Mouse (Mus musculus) midbrain, embryonic 15.5 days (tissue): Measurements from ENCODE around the gene Stx6. TPM values are rescaled to one million over a fixed set of nuclear protein-coding genes. Genes with fewer than 3 reads are reported as not detected.

Source experiments
- ATAC-seq: fragments of 200-750 bp; cut with Nextera tagmentation; replicated peaks from 2 replicates; pipeline ENCODE4 v1.8.0; 2017; ENCODE audit warnings: moderate TSS enrichment
- H3K27ac ChIP-seq: fragments of 300-500 bp; sonication (generic); 2 replicates; pipeline ENCODE4 v1.5.1; 2015; ENCODE audit warnings: mild to moderate bottlenecking, inconsistent platforms
- H3K27me3 ChIP-seq: fragments of 300-500 bp; sonication (generic); replicated peaks from 2 replicates; pipeline ENCODE4 v1.6.1; 2015; ENCODE audit warnings: inconsistent platforms
- H3K36me3 ChIP-seq: fragments of 300-500 bp; sonication (generic); replicated peaks from 2 replicates; pipeline ENCODE4 v1.6.1; 2015; ENCODE audit warnings: inconsistent platforms
- H3K4me1 ChIP-seq: fragments of 300-500 bp; sonication (generic); 2 replicates; pipeline ENCODE4 v1.6.1; 2015; ENCODE audit warnings: inconsistent platforms
- H3K4me2 ChIP-seq: fragments of 300-500 bp; sonication (generic); 2 replicates; pipeline ENCODE4 v1.6.1; 2015; ENCODE audit warnings: inconsistent platforms, mild to moderate bottlenecking, moderate library complexity
- H3K4me3 ChIP-seq: fragments of 300-500 bp; sonication (generic); 2 replicates; pipeline ENCODE4 v1.5.1; 2015; ENCODE audit warnings: mild to moderate bottlenecking, inconsistent platforms
- H3K9ac ChIP-seq: fragments of 300-500 bp; sonication (generic); 2 replicates; pipeline ENCODE4 v1.6.1; 2015; ENCODE audit warnings: mild to moderate bottlenecking, inconsistent platforms
- H3K9me3 ChIP-seq: fragments of 300-500 bp; sonication (generic); 2 replicates; pipeline ENCODE4 v1.6.1; 2016; ENCODE audit warnings: inconsistent platforms
- WGBS: fragments of 180-500 bp; shearing (Covaris S2); methylation state at CpG from one replicate; pipeline ENCODE4 v1.1.7; 2015; ENCODE audit warnings: mixed read lengths; 5-methylcytosine and 5-hydroxymethylcytosine counted together
- polyA plus RNA-seq: library from polyadenylated mRNA; unstranded; fragments of >200 nt; fragmentation: Nextera tagmentation; extraction: Ambion mirVana; gene quantifications from 2 replicates; pipeline ENCODE4 v1.2.1, GENCODE M21; 2015

The Stx6 gene
- polyA plus RNA-seq, 1 experiment from 2014 or later = 114 TPM

GRCm38 (mm10) chr1:155212493-155212892 lies 54.0 kb downstream of the Stx6 start:
- 11% methylated on average over 6 of the region's 6 CpGs for WGBS

GRCm38 (mm10) chr1:155212936-155213774 lies 54.6 kb downstream of the Stx6 start:
- WGBS = 7% methylated on average over 18 of the region's 18 CpGs
- H3K4me2 ChIP-seq = peak overlapping the region; percentile 16
- no peak overlapping the region for H3K4me3 ChIP-seq
- peaks cover 53% of the 10 kb centered on the region for H3K4me1 ChIP-seq
- no peaks in the 10 kb centered on the region for H3K9me3 ChIP-seq
- peak overlapping the region; percentile 65; the same call in 1 of the 2 replicates for H3K27ac ChIP-seq
- no peak overlapping the region for H3K9ac ChIP-seq
- ATAC-seq = peak; percentile 19; the same call in 1 of the 2 replicates
- H3K27me3 ChIP-seq = no peaks in the 10 kb centered on the region
- no peaks in the 10 kb centered on the region for H3K36me3 ChIP-seq

More at GRCm38 (mm10) chr1:155212493-155212892, 54.0 kb downstream of the Stx6 start:
- no peaks in the 10 kb centered on the region for H3K36me3 ChIP-seq
- H3K4me1 ChIP-seq = peaks cover 53% of the 10 kb centered on the region
- H3K27me3 ChIP-seq = no peaks in the 10 kb centered on the region
- H3K4me2 ChIP-seq = no peak overlapping the region
- peak overlapping the region; percentile 65; the same call in 1 of the 2 replicates for H3K27ac ChIP-seq
- no peak overlapping the region for H3K4me3 ChIP-seq
- ATAC-seq = peak; percentile 21
- no peak overlapping the region; the same call in 1 of the 2 replicates for H3K9ac ChIP-seq
- H3K9me3 ChIP-seq = no peaks in the 10 kb centered on the region

GRCm38 (mm10) chr1:155213912-155214311 lies 55.4 kb downstream of the Stx6 start:
- no peak for ATAC-seq
- Histone ChIP-seq H3K9me3 (no peaks in the 10 kb centered on the region), H3K4me1 (peaks cover 53% of the 10 kb centered on the region), H3K27me3 (no peaks in the 10 kb centered on the region), H3K4me3 (no peak overlapping the region), H3K9ac (no peak overlapping the region), H3K36me3 (no peaks in the 10 kb centered on the region), H3K27ac (no peak overlapping the region), H3K4me2 (no peak overlapping the region)
- 68% methylated on average over 7 of the region's 7 CpGs for WGBS

DNA sequence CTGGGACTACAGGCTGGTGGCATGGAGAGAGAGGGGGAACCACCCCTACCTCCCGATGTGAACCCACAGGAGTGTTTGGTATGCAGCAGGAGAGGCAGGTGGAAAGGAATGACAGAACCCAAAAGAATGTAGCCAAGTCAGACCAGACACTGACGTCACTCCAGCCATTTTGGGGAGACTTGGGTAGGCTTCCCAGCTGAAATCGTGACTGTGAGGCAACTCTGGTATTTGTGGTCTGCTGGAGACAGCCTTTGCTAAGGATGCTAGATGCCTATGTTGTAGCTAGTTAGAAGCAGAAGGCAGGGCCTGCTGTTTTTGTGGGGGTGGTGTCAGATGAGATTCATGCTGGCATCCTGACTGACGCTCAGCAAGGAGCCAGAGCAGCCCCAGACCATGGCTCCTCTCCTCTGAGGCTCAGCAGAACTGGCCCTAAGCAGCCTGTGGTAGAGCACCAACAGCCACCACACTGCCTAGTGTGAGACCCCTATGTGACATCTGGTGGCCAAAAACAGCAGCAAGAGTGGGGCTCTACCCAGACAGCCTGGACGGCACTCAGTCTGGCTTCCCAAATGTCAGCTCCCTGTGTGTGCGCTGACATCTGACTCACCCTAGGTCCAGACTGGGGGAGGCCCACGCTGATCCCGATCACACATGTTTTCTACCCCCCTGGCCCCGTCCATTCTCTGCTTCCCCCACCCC lies 56.7 kb downstream of the Stx6 start:
- no peak overlapping the region for H3K27ac ChIP-seq
- peaks cover 49% of the 10 kb centered on the region for H3K4me1 ChIP-seq
- H3K4me2 ChIP-seq = no peak overlapping the region
- no peaks in the 10 kb centered on the region for H3K9me3 ChIP-seq
- H3K27me3 ChIP-seq = no peaks in the 10 kb centered on the region
- H3K36me3 ChIP-seq = no peaks in the 10 kb centered on the region
- 60% methylated on average over 9 of the region's 9 CpGs for WGBS
- no peak overlapping the region for H3K9ac ChIP-seq
- ATAC-seq = no peak
- H3K4me3 ChIP-seq = no peak overlapping the region

- H3K9me3 ChIP-seq = no peaks in the 10 kb centered on the region
- 80% methylated on average over 11 of the region's 11 CpGs for WGBS
- H3K9ac ChIP-seq = no peak overlapping the region
- no peak for ATAC-seq
- no peaks in the 10 kb centered on the region for H3K36me3 ChIP-seq
- no peaks in the 10 kb centered on the region for H3K27me3 ChIP-seq
- peaks cover 38% of the 10 kb centered on the region for H3K4me1 ChIP-seq
- H3K4me3 ChIP-seq = no peak overlapping the region
- no peak overlapping the region for H3K4me2 ChIP-seq
- H3K27ac ChIP-seq = 0 out of 2 replicates have a peak overlapping the region, but pooled peaks have one; percentile 12
Observed at GRCm38 (mm10) chr1:155216313-155216712, 57.8 kb downstream of the Stx6 start.

GRCm38 (mm10) chr1:155216844-155217243 lies 58.3 kb downstream of the Stx6 start:
- H3K9ac ChIP-seq = no peak overlapping the region
- 0 out of 2 replicates have a peak overlapping the region, but pooled peaks have one; percentile 12 for H3K27ac ChIP-seq
- no peaks in the 10 kb centered on the region for H3K27me3 ChIP-seq
- 66% methylated on average over 6 of the region's 6 CpGs for WGBS
- no peaks in the 10 kb centered on the region for H3K9me3 ChIP-seq
- H3K36me3 ChIP-seq = no peaks in the 10 kb centered on the region
- no peak overlapping the region for H3K4me3 ChIP-seq
- peaks cover 36% of the 10 kb centered on the region for H3K4me1 ChIP-seq
- ATAC-seq = no peak
- no peak overlapping the region for H3K4me2 ChIP-seq

DNA sequence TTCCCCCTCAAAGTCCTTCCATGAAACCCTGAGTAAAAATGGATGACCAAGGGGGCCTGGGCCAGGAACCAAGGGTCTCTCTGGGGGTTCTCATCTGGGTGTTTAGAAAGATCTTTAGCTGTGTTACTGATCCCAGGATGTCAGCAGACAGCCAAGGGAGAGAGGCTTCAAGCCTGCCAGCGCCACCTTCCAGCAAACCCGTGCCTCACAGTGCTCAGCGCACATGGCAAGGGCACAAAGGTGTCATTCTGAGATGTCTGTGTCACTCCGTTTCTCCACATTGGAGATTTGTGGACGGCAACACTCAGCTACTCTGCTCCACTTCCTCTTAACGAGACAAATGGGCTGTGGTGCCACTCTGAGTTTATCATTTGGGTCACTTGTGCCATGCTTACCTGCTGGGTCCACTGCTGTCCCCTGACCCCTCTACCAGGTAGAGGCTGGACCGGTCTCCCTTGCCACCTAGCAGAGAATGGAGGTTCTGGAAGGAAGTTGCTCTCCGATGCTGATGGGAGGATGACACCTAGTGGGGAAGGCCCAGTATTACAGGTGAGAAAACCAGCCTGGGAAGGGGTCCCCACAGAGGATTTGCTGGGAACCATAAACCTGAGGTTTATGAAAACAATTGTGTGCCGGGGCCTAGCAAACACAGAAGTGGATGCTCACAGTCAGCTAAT lies 59.5 kb downstream of the Stx6 start:
- Histone ChIP-seq H3K9me3 (no peaks in the 10 kb centered on the region), H3K4me3 (no peak overlapping the region), H3K27ac (no peak overlapping the region), H3K9ac (no peak overlapping the region), H3K4me2 (no peak overlapping the region), H3K4me1 (peaks cover 31% of the 10 kb centered on the region), H3K36me3 (no peaks in the 10 kb centered on the region), H3K27me3 (no peaks in the 10 kb centered on the region)
- ATAC-seq = no peak
- 52% methylated on average over 9 of the region's 9 CpGs for WGBS

DNA sequence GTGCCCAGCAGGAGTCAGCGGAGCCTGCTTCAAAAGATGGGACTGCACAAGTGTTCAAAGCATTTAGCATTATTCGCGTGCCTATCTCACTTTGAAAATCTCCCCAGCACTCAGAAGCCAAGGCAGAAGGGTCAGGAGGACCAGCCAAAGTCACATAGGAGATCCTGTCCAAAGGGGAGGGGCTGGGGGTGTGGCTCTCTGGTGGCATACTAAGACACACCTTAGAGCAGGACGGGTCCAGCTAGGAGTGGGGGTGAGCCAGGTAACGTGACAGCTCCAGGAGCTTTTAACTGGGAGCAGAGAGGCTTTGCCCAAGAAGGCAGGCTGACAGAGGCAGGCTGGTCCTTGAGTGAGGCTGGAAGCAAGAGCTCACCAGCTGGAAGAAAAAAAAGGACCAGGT lies 60.4 kb downstream of the Stx6 start:
- no peaks in the 10 kb centered on the region for H3K36me3 ChIP-seq
- H3K9ac ChIP-seq = no peak overlapping the region
- no peak overlapping the region for H3K27ac ChIP-seq
- no peaks in the 10 kb centered on the region for H3K27me3 ChIP-seq
- ATAC-seq = no peak
- no peaks in the 10 kb centered on the region for H3K9me3 ChIP-seq
- peaks cover 24% of the 10 kb centered on the region for H3K4me1 ChIP-seq
- no peak overlapping the region for H3K4me2 ChIP-seq
- 72% methylated on average over 5 of the region's 5 CpGs for WGBS
- no peak overlapping the region for H3K4me3 ChIP-seq

DNA sequence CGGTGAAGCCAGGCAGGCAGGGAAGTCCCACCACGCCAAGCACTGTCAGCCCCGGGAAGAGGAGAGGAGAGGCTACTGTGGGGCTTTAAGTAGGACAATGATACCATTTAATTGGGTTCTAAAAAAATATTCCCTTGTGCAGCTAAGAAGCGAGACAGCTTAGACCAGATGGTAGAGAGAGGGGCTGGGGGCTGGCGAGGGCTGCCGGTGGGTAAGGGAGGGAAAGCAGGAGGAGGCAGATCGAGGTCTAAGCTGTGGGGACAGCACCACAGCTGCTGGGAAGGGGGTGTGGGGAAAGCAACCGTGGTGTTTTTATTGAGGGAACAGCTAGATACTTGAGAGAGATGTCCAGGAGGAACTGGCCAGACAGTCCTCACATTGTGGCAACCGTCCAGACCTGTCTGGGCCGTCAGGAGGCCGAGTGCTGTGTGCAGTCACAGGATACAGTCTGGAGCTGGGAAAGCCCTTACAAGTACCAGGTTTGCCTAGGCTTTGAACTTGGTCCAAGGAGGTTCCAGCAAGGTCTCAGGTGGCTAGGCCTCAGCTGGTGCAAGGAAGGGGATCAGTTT lies 63.7 kb downstream of the Stx6 start:
- no peaks in the 10 kb centered on the region for H3K36me3 ChIP-seq

DNA sequence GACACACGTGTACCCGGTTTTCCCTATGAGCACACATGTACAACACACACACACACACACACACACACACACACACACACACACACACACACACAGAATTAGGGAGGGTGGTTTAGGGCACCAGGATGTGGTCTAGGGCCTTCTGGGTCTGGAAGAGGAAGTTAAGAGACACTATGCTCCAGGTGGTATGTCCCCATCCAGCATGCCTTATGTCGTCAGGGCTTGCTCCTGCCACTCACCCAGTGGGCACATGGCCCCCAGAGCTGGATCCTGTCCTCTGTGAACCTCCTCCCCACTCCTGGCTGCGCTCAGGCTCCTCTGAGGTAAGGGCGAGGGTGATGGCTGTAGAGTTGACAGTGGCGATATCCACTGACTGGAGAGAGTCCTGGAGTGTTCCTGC lies 64.5 kb downstream of the Stx6 start:
- no peak overlapping the region for H3K4me3 ChIP-seq
- H3K27me3 ChIP-seq = no peaks in the 10 kb centered on the region
- ATAC-seq = no peak
- H3K9me3 ChIP-seq = no peaks in the 10 kb centered on the region
- WGBS = 91% methylated on average over 6 of the region's 6 CpGs
- peaks cover 18% of the 10 kb centered on the region for H3K4me1 ChIP-seq
- H3K4me2 ChIP-seq = no peak overlapping the region
- H3K36me3 ChIP-seq = no peaks in the 10 kb centered on the region
- H3K9ac ChIP-seq = no peak overlapping the region
- H3K27ac ChIP-seq = no peak overlapping the region

More for the DNA sequence above, 63.7 kb downstream of the Stx6 start:
- no peak for ATAC-seq
- 38% methylated on average over 11 of the region's 11 CpGs for WGBS
- H3K9me3 ChIP-seq = no peaks in the 10 kb centered on the region
- peaks cover 18% of the 10 kb centered on the region for H3K4me1 ChIP-seq
- no peak overlapping the region for H3K9ac ChIP-seq
- no peak overlapping the region for H3K4me2 ChIP-seq
- H3K4me3 ChIP-seq = no peak overlapping the region
- peak overlapping the region; percentile 10; the same call in 1 of the 2 replicates for H3K27ac ChIP-seq
- H3K27me3 ChIP-seq = no peaks in the 10 kb centered on the region

DNA sequence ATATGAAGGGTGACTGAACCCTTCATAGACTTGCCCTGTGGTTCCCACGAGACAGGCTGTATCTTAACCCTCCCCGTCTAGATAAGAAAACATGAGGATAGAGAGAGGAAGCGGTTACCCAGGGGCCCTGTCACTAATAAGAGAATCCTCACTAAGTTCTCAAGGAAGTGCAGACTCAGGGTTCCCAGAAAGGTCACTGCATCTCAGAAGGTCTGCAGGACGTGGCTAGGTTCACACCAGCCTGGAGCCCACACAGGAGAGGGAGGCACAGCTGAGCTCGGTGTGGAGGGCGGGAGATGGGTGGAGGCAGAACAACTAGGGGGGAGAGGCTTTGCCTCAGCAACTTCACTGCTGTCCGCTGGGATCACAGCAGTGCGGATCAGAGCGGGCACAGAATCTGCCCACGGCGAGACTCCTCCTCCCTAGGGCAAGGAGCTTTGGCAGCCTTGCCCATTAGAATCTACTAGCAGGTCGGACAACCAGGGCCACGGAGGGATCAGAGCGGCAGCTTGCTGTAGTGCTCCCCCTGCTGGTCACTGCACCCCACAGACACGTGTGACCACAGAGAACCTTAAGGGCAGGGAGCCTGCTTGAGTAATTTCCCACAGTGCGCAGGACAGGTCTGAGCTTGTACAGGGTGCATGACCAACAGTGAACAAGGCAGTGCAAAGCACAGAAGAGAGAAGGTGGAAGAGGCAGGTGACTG lies 65.5 kb downstream of the Stx6 start:
- 25% methylated on average over 16 of the region's 16 CpGs for WGBS
- H3K4me2 ChIP-seq = peak overlapping the region; percentile 12; the same call in 1 of the 2 replicates
- peak; percentile 65 for ATAC-seq
- no peak overlapping the region for H3K4me3 ChIP-seq
- no peaks in the 10 kb centered on the region for H3K9me3 ChIP-seq
- H3K36me3 ChIP-seq = no peaks in the 10 kb centered on the region
- H3K4me1 ChIP-seq = peaks cover 22% of the 10 kb centered on the region
- no peaks in the 10 kb centered on the region for H3K27me3 ChIP-seq
- no peak overlapping the region for H3K9ac ChIP-seq
- H3K27ac ChIP-seq = no peak overlapping the region
